Mouse (Mus musculus): ENCODE measurements around the gene Kif1bp. TPM values are rescaled to one million over a fixed set of nuclear protein-coding genes. Genes with fewer than 3 reads are reported as not detected.

The Kif1bp gene
- total and polyA plus RNA-seq, 2 experiments from 2014 or later = 23.9 to 28.2 TPM

GRCm38 (mm10) chr10:62508459-62508858, 69.8 kb downstream of the Kif1bp start:
- H3K36me3 ChIP-seq (replicated peaks; ENCODE audit: control insufficient read depth, insufficient read depth, low read length) = no peaks in the 10 kb centered on the region
- H3K4me2 ChIP-seq (ENCODE audit: low read depth, low read length) = peak overlapping the region; percentile 61
- peaks cover 7% of the 10 kb centered on the region; the same call in 1 of the 2 replicates for H3K4me1 ChIP-seq (ENCODE audit: control insufficient read depth, insufficient read depth)
- DNase-seq (ENCODE audit: low spot score) (no peak), ATAC-seq (ENCODE audit: insufficient read depth, low read depth) (peak; percentile 60; the same call in 1 of the 2 replicates)
- TF ChIP-seq CTCF (IDR thresholded peaks at IDR 0.05; ENCODE audit: low read depth) = no peak
- 0 out of 2 replicates have a peak, but pooled peaks have one; percentile 57 for TF ChIP-seq EP300 (IDR thresholded peaks at IDR 0.05; ENCODE audit: low read depth)
- peak overlapping the region; percentile 79 for H3K27ac ChIP-seq (ENCODE audit: low read depth)
- H3K9me3 ChIP-seq (replicated peaks; ENCODE audit: control insufficient read depth, low read length) = no peaks in the 10 kb centered on the region
- H3K27me3 ChIP-seq (ENCODE audit: control insufficient read depth, insufficient read depth, low read length) = peaks cover 3% of the 10 kb centered on the region
- peak overlapping the region; percentile 21; the same call in 1 of the 2 replicates for H3K9ac ChIP-seq (replicated peaks; ENCODE audit: low read depth, low read length)
- WGBS = 4% methylated on average over 11 of the region's 11 CpGs
- peak overlapping the region; percentile 37 for H3K4me3 ChIP-seq (ENCODE audit: low read depth, low read length)

GRCm38 (mm10) chr10:62507591-62508308, 70.5 kb downstream of the Kif1bp start:
- ATAC-seq (ENCODE audit: insufficient read depth, low read depth) = 0 out of 2 replicates have a peak, but pooled peaks have one; percentile 38
- whole genome bisulfite sequencing = 9% methylated on average over 18 of the region's 18 CpGs
- TF ChIP-seq CTCF (IDR thresholded peaks at IDR 0.05; ENCODE audit: low read depth) (no peak), EP300 (IDR thresholded peaks at IDR 0.05; ENCODE audit: low read depth) (no peak)
- Histone ChIP-seq H3K4me1 (ENCODE audit: control insufficient read depth, insufficient read depth) (peaks cover 7% of the 10 kb centered on the region; the same call in 1 of the 2 replicates), H3K9ac (replicated peaks; ENCODE audit: low read depth, low read length) (peak overlapping the region; percentile 21), H3K27me3 (ENCODE audit: control insufficient read depth, insufficient read depth, low read length) (peaks cover 3% of the 10 kb centered on the region), H3K4me2 (ENCODE audit: low read depth, low read length) (peak overlapping the region; percentile 61), H3K9me3 (replicated peaks; ENCODE audit: control insufficient read depth, low read length) (no peaks in the 10 kb centered on the region), H3K27ac (ENCODE audit: low read depth) (peak overlapping the region; percentile 79), H3K36me3 (replicated peaks; ENCODE audit: control insufficient read depth, insufficient read depth, low read length) (no peaks in the 10 kb centered on the region), H3K4me3 (ENCODE audit: low read depth, low read length) (peak overlapping the region; percentile 37)
- no peak for DNase-seq (ENCODE audit: low spot score)

GRCm38 (mm10) chr10:62507071-62507470, 71.2 kb downstream of the Kif1bp start:
- Histone ChIP-seq H3K36me3 (replicated peaks; ENCODE audit: control insufficient read depth, insufficient read depth, low read length) (no peaks in the 10 kb centered on the region), H3K4me3 (ENCODE audit: low read depth, low read length) (peak overlapping the region; percentile 37), H3K9me3 (replicated peaks; ENCODE audit: control insufficient read depth, low read length) (no peaks in the 10 kb centered on the region), H3K4me1 (ENCODE audit: control insufficient read depth, insufficient read depth) (peaks cover 7% of the 10 kb centered on the region; the same call in 1 of the 2 replicates), H3K27ac (ENCODE audit: low read depth) (no peak overlapping the region; the same call in 1 of the 2 replicates), H3K9ac (replicated peaks; ENCODE audit: low read depth, low read length) (no peak overlapping the region), H3K4me2 (ENCODE audit: low read depth, low read length) (peak overlapping the region; percentile 61), H3K27me3 (ENCODE audit: control insufficient read depth, insufficient read depth, low read length) (peaks cover 3% of the 10 kb centered on the region)
- TF ChIP-seq EP300 (IDR thresholded peaks at IDR 0.05; ENCODE audit: low read depth) = no peak
- ATAC-seq (ENCODE audit: insufficient read depth, low read depth) = no peak
- 85% methylated on average over 4 of the region's 4 CpGs for WGBS
- DNase-seq (ENCODE audit: low spot score) = no peak

GRCm38 (mm10) chr10:62506019-62506556, 72.2 kb downstream of the Kif1bp start:
- peaks cover 7% of the 10 kb centered on the region; the same call in 1 of the 2 replicates for H3K4me1 ChIP-seq (ENCODE audit: control insufficient read depth, insufficient read depth)
- H3K4me3 ChIP-seq (ENCODE audit: low read depth, low read length) = peak overlapping the region; percentile 13; the same call in 1 of the 2 replicates
- H3K36me3 ChIP-seq (replicated peaks; ENCODE audit: control insufficient read depth, insufficient read depth, low read length) = no peaks in the 10 kb centered on the region
- no peak for ATAC-seq (ENCODE audit: insufficient read depth, low read depth)
- no peak overlapping the region for H3K9ac ChIP-seq (replicated peaks; ENCODE audit: low read depth, low read length)
- 54% methylated on average over 17 of the region's 17 CpGs for WGBS
- H3K4me2 ChIP-seq (ENCODE audit: low read depth, low read length) = peak overlapping the region; percentile 61; the same call in 1 of the 2 replicates
- H3K27ac ChIP-seq (ENCODE audit: low read depth) = peak overlapping the region; percentile 69
- no peaks in the 10 kb centered on the region for H3K9me3 ChIP-seq (replicated peaks; ENCODE audit: control insufficient read depth, low read length)
- no peak for DNase-seq (ENCODE audit: low spot score)
- H3K27me3 ChIP-seq (ENCODE audit: control insufficient read depth, insufficient read depth, low read length) = peaks cover 3% of the 10 kb centered on the region
- no peak for TF ChIP-seq CTCF (IDR thresholded peaks at IDR 0.05; ENCODE audit: low read depth)
- TF ChIP-seq EP300 (IDR thresholded peaks at IDR 0.05; ENCODE audit: low read depth) = no peak

GRCm38 (mm10) chr10:62505224-62505983, 72.9 kb downstream of the Kif1bp start:
- H3K4me3 ChIP-seq (ENCODE audit: low read depth, low read length) = no peak overlapping the region
- H3K36me3 ChIP-seq (replicated peaks; ENCODE audit: control insufficient read depth, insufficient read depth, low read length) = no peaks in the 10 kb centered on the region

More at GRCm38 (mm10) chr10:62505224-62505983, 72.9 kb downstream of the Kif1bp start:
- Histone ChIP-seq H3K9ac (replicated peaks; ENCODE audit: low read depth, low read length) (no peak overlapping the region), H3K4me1 (ENCODE audit: control insufficient read depth, insufficient read depth) (peaks cover 7% of the 10 kb centered on the region; the same call in 1 of the 2 replicates), H3K27ac (ENCODE audit: low read depth) (0 out of 2 replicates have a peak overlapping the region, but pooled peaks have one; percentile 69), H3K9me3 (replicated peaks; ENCODE audit: control insufficient read depth, low read length) (no peaks in the 10 kb centered on the region), H3K4me2 (ENCODE audit: low read depth, low read length) (no peak overlapping the region), H3K27me3 (ENCODE audit: control insufficient read depth, insufficient read depth, low read length) (peaks cover 3% of the 10 kb centered on the region)
- no peak for TF ChIP-seq CTCF (IDR thresholded peaks at IDR 0.05; ENCODE audit: low read depth)
- TF ChIP-seq EP300 (IDR thresholded peaks at IDR 0.05; ENCODE audit: low read depth) = no peak
- ATAC-seq (ENCODE audit: insufficient read depth, low read depth) (no peak), DNase-seq (ENCODE audit: low spot score) (no peak)
- 76% methylated on average over 9 of the region's 9 CpGs for WGBS

Data from heart, postnatal 0 days (tissue).